Mouse (Mus musculus) midbrain, embryonic 14.5 days (tissue): Measurements from ENCODE around the gene Acap3. TPM values are rescaled to one million over a fixed set of nuclear protein-coding genes. Genes with fewer than 3 reads are reported as not detected.

Source experiments
- ATAC-seq: fragments of 200-750 bp; cut with Nextera tagmentation; 2 replicates; pipeline ENCODE4 v1.8.0; 2017; ENCODE audit warnings: moderate number of reproducible peaks, moderate library complexity; ENCODE audit not compliant: low FRiP score, low TSS enrichment
- DNase-seq: peaks from one replicate; pipeline ENCODE4 v3.0.0-alpha.2; 2015
- H3K27ac ChIP-seq: fragments of 300-500 bp; sonication (generic); replicated peaks from 2 replicates; pipeline ENCODE4 v1.5.1; 2014; ENCODE audit warnings: mild to moderate bottlenecking, low read depth, low read length, moderate library complexity
- H3K27me3 ChIP-seq: fragments of 300-500 bp; sonication (generic); 2 replicates; pipeline ENCODE4 v1.6.1; 2014; ENCODE audit warnings: low read length, control low read depth, mixed read lengths; ENCODE audit not compliant: control insufficient read depth, insufficient read depth
- H3K36me3 ChIP-seq: fragments of 300-500 bp; sonication (generic); 2 replicates; pipeline ENCODE4 v1.6.1; 2014; ENCODE audit warnings: low read length, control low read depth; ENCODE audit not compliant: control insufficient read depth, insufficient read depth
- H3K4me1 ChIP-seq: fragments of 300-500 bp; sonication (generic); 2 replicates; pipeline ENCODE4 v1.6.1; 2014; ENCODE audit warnings: mild to moderate bottlenecking, antibody characterized with exemption, low read length, control low read depth; ENCODE audit not compliant: control insufficient read depth, insufficient read depth
- H3K4me2 ChIP-seq: fragments of 300-500 bp; sonication (generic); 2 replicates; pipeline ENCODE4 v1.6.1; 2014; ENCODE audit warnings: mild to moderate bottlenecking, low read length, moderate library complexity
- H3K4me3 ChIP-seq: fragments of 300-500 bp; sonication (generic); replicated peaks from 2 replicates; pipeline ENCODE4 v1.5.1; 2014; ENCODE audit warnings: low read depth, low read length
- H3K9ac ChIP-seq: fragments of 300-500 bp; sonication (generic); replicated peaks from 2 replicates; pipeline ENCODE4 v1.6.1; 2014; ENCODE audit warnings: mild to moderate bottlenecking, low read length, moderate library complexity
- H3K9me3 ChIP-seq: fragments of 300-500 bp; sonication (generic); 2 replicates; pipeline ENCODE4 v1.6.1; 2016; ENCODE audit warnings: low read length, control low read depth, mixed read lengths; ENCODE audit not compliant: control insufficient read depth
- WGBS: fragments of 180-500 bp; shearing (Covaris S2); extraction: QIAGEN DNeasy Blood & Tissue Kit; methylation state at CpG from one replicate; pipeline ENCODE4 v1.1.7; 2014; 5-methylcytosine and 5-hydroxymethylcytosine counted together
- polyA plus RNA-seq: library from polyadenylated mRNA; unstranded; fragments of >200 nt; fragmentation: Nextera tagmentation; extraction: Ambion mirVana; gene quantifications from 2 replicates; pipeline ENCODE4 v1.2.1, GENCODE M21; 2014

Gene Acap3
- polyA plus RNA-seq, 1 experiment from 2014 or later, result 76.6 TPM

DNA sequence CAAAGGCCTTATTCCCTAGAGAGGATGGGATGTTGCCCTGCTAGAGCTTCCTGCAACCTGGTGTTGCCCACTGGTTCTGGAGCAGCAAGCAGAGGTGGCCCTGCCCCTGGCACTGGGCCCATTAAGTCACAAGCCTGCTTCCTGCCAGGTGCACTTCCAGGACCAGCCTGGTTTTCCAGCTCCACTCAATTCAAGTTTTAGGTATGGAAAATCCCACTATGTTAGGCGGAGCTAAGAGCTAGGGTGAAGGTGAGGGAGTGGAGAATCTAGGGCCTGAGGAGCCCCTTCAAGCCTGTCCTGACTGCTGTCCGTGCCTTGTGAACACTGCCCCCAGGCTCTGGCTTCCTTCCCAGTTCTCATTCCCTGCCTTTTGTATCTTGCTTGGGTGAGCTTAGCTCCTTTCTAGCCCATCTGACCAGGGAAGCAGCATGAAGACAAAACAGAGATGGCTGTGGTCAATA, 39.6 kb upstream of the Acap3 start:
- H3K27me3 ChIP-seq, result no peaks in the 10 kb centered on the region
- WGBS, result 85% methylated on average over 2 of the region's 2 CpGs

DNA sequence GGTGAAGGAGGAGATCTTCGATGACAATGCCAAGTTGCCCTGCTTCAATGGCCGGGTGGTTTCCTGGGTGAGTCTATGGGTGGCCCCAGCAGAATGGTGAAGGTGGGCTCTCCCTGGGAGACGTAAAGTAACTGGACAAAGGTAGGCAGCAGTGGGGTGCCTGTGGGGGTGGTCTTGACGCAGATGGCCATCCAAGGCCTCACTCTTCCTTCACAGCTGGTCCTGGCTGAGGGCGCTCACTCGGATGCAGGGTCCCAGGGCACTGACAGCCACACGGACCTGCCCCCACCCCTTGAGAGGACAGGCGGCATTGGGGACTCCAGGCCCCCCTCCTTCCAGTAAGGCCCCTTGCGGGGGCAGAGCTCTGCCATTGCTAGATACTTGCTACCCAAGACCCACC, 38.2 kb upstream of the Acap3 start:
- no peak for DNase-seq
- Histone ChIP-seq H3K27ac (no peak overlapping the region), H3K36me3 (peaks cover 53% of the 10 kb centered on the region), H3K4me3 (no peak overlapping the region), H3K4me2 (no peak overlapping the region), H3K27me3 (no peaks in the 10 kb centered on the region), H3K9ac (no peak overlapping the region), H3K4me1 (peaks cover 12% of the 10 kb centered on the region), H3K9me3 (no peaks in the 10 kb centered on the region)
- WGBS, result 97% methylated on average over 9 of the region's 9 CpGs
- ATAC-seq, result no peak

More for the DNA sequence above, 39.6 kb upstream of the Acap3 start:
- H3K4me3 ChIP-seq, result no peak overlapping the region
- no peaks in the 10 kb centered on the region for H3K9me3 ChIP-seq
- no peak overlapping the region for H3K9ac ChIP-seq
- DNase-seq (no peak), ATAC-seq (no peak)
- H3K36me3 ChIP-seq, result peaks cover 38% of the 10 kb centered on the region
- no peak overlapping the region for H3K4me2 ChIP-seq
- peaks cover 18% of the 10 kb centered on the region for H3K4me1 ChIP-seq
- H3K27ac ChIP-seq, result no peak overlapping the region

GRCm38 (mm10) chr4:155854991-155855390, 36.6 kb upstream of the Acap3 start:
- Histone ChIP-seq H3K4me2 (no peak overlapping the region), H3K4me1 (0 out of 2 replicates have a peak, but pooled peaks cover under 1% of the 10 kb centered on the region), H3K27me3 (no peaks in the 10 kb centered on the region), H3K9ac (no peak overlapping the region), H3K4me3 (no peak overlapping the region), H3K27ac (no peak overlapping the region), H3K9me3 (no peaks in the 10 kb centered on the region), H3K36me3 (peaks cover 68% of the 10 kb centered on the region)
- DNase-seq (no peak), ATAC-seq (no peak)
- 96% methylated on average over 12 of the region's 12 CpGs for WGBS

GRCm38 (mm10) chr4:155856071-155856470, 35.6 kb upstream of the Acap3 start:
- H3K27me3 ChIP-seq, result no peaks in the 10 kb centered on the region
- whole genome bisulfite sequencing, result 92% methylated on average over 12 of the region's 12 CpGs
- H3K4me2 ChIP-seq, result no peak overlapping the region
- H3K9ac ChIP-seq, result no peak overlapping the region
- H3K27ac ChIP-seq, result no peak overlapping the region
- H3K36me3 ChIP-seq, result peaks cover 78% of the 10 kb centered on the region
- H3K4me3 ChIP-seq, result no peak overlapping the region
- H3K4me1 ChIP-seq, result no peaks in the 10 kb centered on the region
- ATAC-seq, result no peak
- H3K9me3 ChIP-seq, result no peaks in the 10 kb centered on the region
- no peak for DNase-seq

GRCm38 (mm10) chr4:155856881-155857280, 34.7 kb upstream of the Acap3 start:
- Histone ChIP-seq H3K36me3 (peaks cover 86% of the 10 kb centered on the region), H3K27me3 (no peaks in the 10 kb centered on the region), H3K4me2 (no peak overlapping the region), H3K9me3 (no peaks in the 10 kb centered on the region), H3K4me1 (no peaks in the 10 kb centered on the region), H3K4me3 (no peak overlapping the region), H3K27ac (no peak overlapping the region), H3K9ac (no peak overlapping the region)
- WGBS, result 90% methylated on average over 3 of the region's 3 CpGs
- no peak for ATAC-seq
- DNase-seq, result no peak

DNA sequence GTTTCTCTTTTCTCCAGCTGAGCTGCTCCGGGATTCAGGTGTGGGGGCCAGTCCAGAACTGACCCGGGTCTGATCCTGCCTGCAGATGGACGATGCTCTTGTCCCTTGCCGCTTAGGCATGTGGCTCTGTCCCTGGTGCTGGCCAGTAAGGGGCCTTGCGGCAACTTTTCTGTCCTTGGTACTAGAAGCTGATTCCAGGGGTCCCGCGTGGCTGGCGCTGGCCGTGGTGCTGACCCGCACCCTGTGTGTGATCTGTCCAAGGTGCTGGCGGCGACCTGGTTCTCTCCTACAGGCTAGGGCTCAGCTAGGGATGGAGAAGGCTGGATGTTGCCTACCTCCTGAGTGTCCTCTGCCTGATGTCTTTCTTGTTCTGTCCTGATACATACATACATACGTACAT, 32.3 kb upstream of the Acap3 start:
- ATAC-seq, result no peak
- H3K27me3 ChIP-seq, result no peaks in the 10 kb centered on the region
- H3K4me3 ChIP-seq, result no peak overlapping the region
- peaks cover 76% of the 10 kb centered on the region for H3K36me3 ChIP-seq
- H3K4me2 ChIP-seq, result no peak overlapping the region
- DNase-seq, result no peak
- WGBS, result 37% methylated on average over 13 of the region's 13 CpGs
- no peak overlapping the region for H3K27ac ChIP-seq
- H3K9me3 ChIP-seq, result no peaks in the 10 kb centered on the region
- H3K4me1 ChIP-seq, result no peaks in the 10 kb centered on the region
- no peak overlapping the region for H3K9ac ChIP-seq

DNA sequence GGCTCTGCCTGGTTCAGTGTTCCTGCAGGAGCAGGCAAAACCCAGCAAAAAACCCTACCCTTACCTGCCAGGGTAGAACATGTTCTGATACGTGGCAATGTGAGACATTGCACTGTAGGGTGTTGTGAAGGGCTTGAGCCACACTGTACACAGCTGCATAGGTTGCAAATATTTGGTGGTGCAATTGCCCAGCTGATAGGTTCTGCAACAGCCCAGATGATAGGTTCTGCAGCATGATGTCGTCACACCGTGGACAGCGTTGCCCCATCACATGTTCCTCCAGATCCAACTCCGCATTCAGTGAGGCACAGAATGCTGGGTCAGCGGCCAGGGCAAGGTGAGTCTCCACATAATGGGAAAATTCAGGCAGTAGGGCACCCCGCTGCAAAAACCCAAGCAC, 29.8 kb upstream of the Acap3 start:
- DNase-seq (no peak), ATAC-seq (no peak)
- H3K9me3 ChIP-seq, result no peaks in the 10 kb centered on the region
- H3K9ac ChIP-seq, result no peak overlapping the region
- H3K4me3 ChIP-seq, result no peak overlapping the region
- 93% methylated on average over 7 of the region's 7 CpGs for WGBS
- H3K27ac ChIP-seq, result no peak overlapping the region
- H3K36me3 ChIP-seq, result peaks cover 67% of the 10 kb centered on the region
- H3K27me3 ChIP-seq, result no peaks in the 10 kb centered on the region
- H3K4me2 ChIP-seq, result no peak overlapping the region
- H3K4me1 ChIP-seq, result no peaks in the 10 kb centered on the region

DNA sequence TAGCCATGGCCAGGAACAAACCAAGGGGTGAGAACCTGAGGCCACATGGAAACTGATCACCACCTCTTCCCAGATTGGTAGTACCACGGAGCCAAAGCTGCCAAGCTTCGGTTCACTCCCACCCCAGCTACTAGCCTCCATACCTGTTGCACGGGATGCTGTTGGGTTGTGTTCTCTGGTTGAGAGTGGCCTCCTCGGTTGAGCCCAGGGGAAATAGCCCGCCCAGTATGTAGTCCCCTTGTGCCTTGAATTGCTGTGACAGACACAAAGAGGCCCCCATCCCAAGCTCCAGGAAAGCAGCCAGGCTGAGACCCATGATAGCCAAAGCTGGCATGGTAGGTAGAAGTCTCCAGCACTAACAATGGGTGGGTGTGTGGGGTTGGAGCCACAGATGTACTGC, 28.6 kb upstream of the Acap3 start, which contains the start of gene Tas1r3:
Gene Tas1r3 (minus strand): TSS at position 362 of the 400 bp plus-strand sequence.
- ATAC-seq, result no peak
- no peak within 1 kb of the TSS for H3K9ac ChIP-seq
- DNase-seq, result no peak
- no peaks in the 10 kb centered on the region for H3K9me3 ChIP-seq
- H3K4me3 ChIP-seq, result no peak within 1 kb of the TSS
- 78% methylated on average over 5 of the region's 5 CpGs for WGBS
- no peak within 1 kb of the TSS for H3K27ac ChIP-seq
- no peak within 1 kb of the TSS for H3K4me2 ChIP-seq
- H3K27me3 ChIP-seq, result no peaks in the 10 kb centered on the region
- H3K4me1 ChIP-seq, result no peaks in the 10 kb centered on the region
- H3K36me3 ChIP-seq, result peaks cover 58% of the 10 kb centered on the region

- 11% methylated on average over 22 of the region's 22 CpGs for WGBS
- peak overlapping the region; percentile 78 for H3K4me3 ChIP-seq
- no peak for DNase-seq
- ATAC-seq, result no peak; the same call in 1 of the 2 replicates
- H3K9ac ChIP-seq, result peak overlapping the region; percentile 76
- H3K4me2 ChIP-seq, result peak overlapping the region; percentile 97
- H3K27ac ChIP-seq, result peak overlapping the region; percentile 41; the same call in 1 of the 2 replicates
- H3K27me3 ChIP-seq, result no peaks in the 10 kb centered on the region
- no peaks in the 10 kb centered on the region for H3K9me3 ChIP-seq
- peaks cover 32% of the 10 kb centered on the region for H3K36me3 ChIP-seq
- H3K4me1 ChIP-seq, result peaks cover 12% of the 10 kb centered on the region
Measured at GRCm38 (mm10) chr4:155868614-155869298, 22.9 kb upstream of the Acap3 start.
